Mouse (Mus musculus) C2C12 (cell line): ENCODE results near the gene Proca1.

Experiments
- CTCF ChIP-seq: IDR thresholded peaks from one replicate; pipeline ENCODE4 v1.5.1; 2011; ENCODE audit not compliant: control insufficient read depth, insufficient read depth, insufficient read length
- MAX ChIP-seq: IDR thresholded peaks from one replicate; pipeline ENCODE4 v1.6.1; 2011; ENCODE audit warnings: mild to moderate bottlenecking, control low read depth
- MYOD1 ChIP-seq: IDR thresholded peaks from one replicate; pipeline ENCODE4 v1.6.1; 2011; ENCODE audit warnings: low read depth; ENCODE audit not compliant: control insufficient read depth, insufficient read length
- USF1 ChIP-seq: IDR thresholded peaks from one replicate; pipeline ENCODE4 v1.6.1; 2011; ENCODE audit warnings: low read depth, mild to moderate bottlenecking, control low read depth, moderate library complexity

DNA sequence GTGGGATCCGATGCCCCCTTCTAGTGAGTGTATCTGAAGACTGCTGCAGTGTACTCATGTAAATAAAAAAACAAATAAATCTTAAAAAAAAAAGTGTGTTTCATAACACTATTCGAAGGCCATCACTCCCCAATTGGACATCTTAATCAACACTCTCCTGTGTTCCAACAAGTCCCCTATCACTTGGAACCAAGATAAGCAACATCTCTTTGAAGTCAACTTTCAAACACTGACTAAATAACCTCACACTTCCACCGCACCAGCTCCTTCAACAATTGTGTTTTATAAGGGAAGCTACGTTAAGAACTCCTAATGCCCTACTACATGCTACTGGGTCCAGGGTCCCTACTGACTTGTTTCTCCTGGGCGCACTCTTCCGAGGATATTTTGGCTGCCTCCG, 10.7 kb upstream of the Proca1 start:
- TF ChIP-seq MAX (no peak), CTCF (no peak), MYOD1 (no peak), USF1 (no peak)
